Mouse (Mus musculus): ENCODE measurements around the gene Mcl1.
"Not testable (repeated sequence)": the region's sequence is repeated elsewhere in the genome, so short reads cannot be mapped to it uniquely, and the experiment has no call there.

Mcl1 gene

GRCm38 (mm10) chr3:95658236-95658867 is at the start of gene Mcl1:
Gene Mcl1 (plus strand): TSS chr3:95658788.
- peak; percentile 98 for DNase-seq (ENCODE audit: inconsistent ontology term)

GRCm38 (mm10) chr3:95609195-95609594 is 49.4 kb upstream of the Mcl1 start:
- DNase-seq (ENCODE audit: inconsistent ontology term) = no peak

GRCm38 (mm10) chr3:95613996-95614395 is 44.6 kb upstream of the Mcl1 start:
- no peak for DNase-seq (ENCODE audit: inconsistent ontology term)

GRCm38 (mm10) chr3:95618511-95618910 is 40.1 kb upstream of the Mcl1 start:
- DNase-seq (ENCODE audit: inconsistent ontology term) = no peak

- DNase-seq (ENCODE audit: inconsistent ontology term) = no peak
Measured at GRCm38 (mm10) chr3:95621241-95621640, 37.3 kb upstream of the Mcl1 start.

- DNase-seq (ENCODE audit: inconsistent ontology term) = not testable (repeated sequence)
Measured at GRCm38 (mm10) chr3:95622421-95622820, 36.2 kb upstream of the Mcl1 start.

GRCm38 (mm10) chr3:95623551-95623950 is 35.0 kb upstream of the Mcl1 start:
- DNase-seq (ENCODE audit: inconsistent ontology term) = no peak

- DNase-seq (ENCODE audit: inconsistent ontology term) = not testable (repeated sequence)
Measured at GRCm38 (mm10) chr3:95623991-95624515, 34.5 kb upstream of the Mcl1 start.

GRCm38 (mm10) chr3:95624628-95625503 is 33.7 kb upstream of the Mcl1 start, which contains the start of gene Ensa:
Gene Ensa (plus strand): TSS chr3:95624993.
- peak; percentile 99 for DNase-seq (ENCODE audit: inconsistent ontology term)

GRCm38 (mm10) chr3:95627763-95628162 is 30.8 kb upstream of the Mcl1 start:
- no peak for DNase-seq (ENCODE audit: inconsistent ontology term)

- peak; percentile 71 for DNase-seq (ENCODE audit: inconsistent ontology term)
Measured at GRCm38 (mm10) chr3:95629755-95630154, 28.8 kb upstream of the Mcl1 start.

GRCm38 (mm10) chr3:95630856-95631255 is 27.7 kb upstream of the Mcl1 start:
- no peak for DNase-seq (ENCODE audit: inconsistent ontology term)

GRCm38 (mm10) chr3:95631304-95631703 is 27.3 kb upstream of the Mcl1 start:
- DNase-seq (ENCODE audit: inconsistent ontology term) = no peak

GRCm38 (mm10) chr3:95632648-95633588 is 25.7 kb upstream of the Mcl1 start:
- peak; percentile 30 for DNase-seq (ENCODE audit: inconsistent ontology term)

GRCm38 (mm10) chr3:95635636-95636035 is 23.0 kb upstream of the Mcl1 start:
- no peak for DNase-seq (ENCODE audit: inconsistent ontology term)

- DNase-seq (ENCODE audit: inconsistent ontology term) = no peak
Measured at GRCm38 (mm10) chr3:95636072-95636471, 22.5 kb upstream of the Mcl1 start.

- DNase-seq (ENCODE audit: inconsistent ontology term) = no peak
Measured at GRCm38 (mm10) chr3:95639694-95640093, 18.9 kb upstream of the Mcl1 start.

- no peak for DNase-seq (ENCODE audit: inconsistent ontology term)
Measured at GRCm38 (mm10) chr3:95643097-95643496, 15.5 kb upstream of the Mcl1 start.

GRCm38 (mm10) chr3:95645313-95646235 is 13.0 kb upstream of the Mcl1 start:
- DNase-seq (ENCODE audit: inconsistent ontology term) = no peak

- DNase-seq (ENCODE audit: inconsistent ontology term) = no peak
Measured at GRCm38 (mm10) chr3:95648016-95648415, 10.6 kb upstream of the Mcl1 start.
